Mouse (Mus musculus) right cerebral cortex, postnatal 36 days (tissue): Measurements from ENCODE around the gene Rhot2.
"Not testable (repeated sequence)": the region's sequence is repeated elsewhere in the genome, so short reads cannot be mapped to it uniquely, and the experiment has no call there.

ENCODE experiments used
- DNase-seq, 2 experiments: peaks; one replicate each; pipeline ENCODE4 v3.0.0; 2022; ENCODE audit warnings: low spot score in 2 of 2, mixed read lengths in 1 of 2

Gene Rhot2

GRCm38 (mm10) chr17:25874148-25874720 is 29.6 kb upstream of the Rhot2 start:
- no peak for DNase-seq

GRCm38 (mm10) chr17:25873405-25874147 is 28.9 kb upstream of the Rhot2 start:
- DNase-seq, result no peak

- no peak for DNase-seq
These were observed 28.0 kb upstream of the Rhot2 start for GRCm38 (mm10) chr17:25872676-25873075.

GRCm38 (mm10) chr17:25871566-25871965 is 26.9 kb upstream of the Rhot2 start:
- DNase-seq, result not testable (repeated sequence)

GRCm38 (mm10) chr17:25869954-25870353 is 25.3 kb upstream of the Rhot2 start:
- DNase-seq, result no peak

- no peak for DNase-seq
These were observed 24.8 kb upstream of the Rhot2 start for GRCm38 (mm10) chr17:25869498-25869897.

- peak; percentile 60 to 75 for DNase-seq
These were observed 24.0 kb upstream of the Rhot2 start, which contains the start of gene Mcrip2 for GRCm38 (mm10) chr17:25868601-25869191. TSS of gene Mcrip2 (minus strand) at chr17:25868764.

- no peak for DNase-seq
These were observed 23.4 kb upstream of the Rhot2 start for GRCm38 (mm10) chr17:25867836-25868600.

GRCm38 (mm10) chr17:25867509-25867835 is 22.8 kb upstream of the Rhot2 start:
- no peak for DNase-seq

GRCm38 (mm10) chr17:25866172-25866571 is 21.5 kb upstream of the Rhot2 start:
- no peak for DNase-seq

GRCm38 (mm10) chr17:25865288-25865687 is 20.6 kb upstream of the Rhot2 start:
- no peak for DNase-seq

GRCm38 (mm10) chr17:25864311-25864710 is 19.7 kb upstream of the Rhot2 start:
- DNase-seq, result no peak

- DNase-seq, result no peak
These were observed 19.0 kb upstream of the Rhot2 start for GRCm38 (mm10) chr17:25863681-25864080.

- no peak for DNase-seq
These were observed 17.3 kb upstream of the Rhot2 start for GRCm38 (mm10) chr17:25861704-25862612.

- peak; percentile 94 to 95 for DNase-seq
These were observed 16.4 kb upstream of the Rhot2 start, which contains the start of gene Wdr90 for GRCm38 (mm10) chr17:25860832-25861703. TSS of gene Wdr90 (minus strand) at chr17:25861501.

GRCm38 (mm10) chr17:25860229-25860628 is 15.6 kb upstream of the Rhot2 start:
- no peak for DNase-seq

- DNase-seq, result no peak
These were observed 835 bp downstream of the Rhot2 start for GRCm38 (mm10) chr17:25843636-25844395.

- DNase-seq, result no peak
These were observed 1.5 kb downstream of the Rhot2 start for GRCm38 (mm10) chr17:25843122-25843521.

GRCm38 (mm10) chr17:25842509-25842908 is 2.1 kb downstream of the Rhot2 start:
- DNase-seq, result no peak
